Mouse (Mus musculus) midbrain, embryonic 11.5 days (tissue): ENCODE measurements at regions not wholly inside any gene's neighbourhood (a gene's known extent, or its start where the extent isn't known, plus 50 kb on each side); places are given as distances from the start of the nearest gene placed in this dataset.

Experiments
- ATAC-seq: fragments of 200-750 bp; cut with Nextera tagmentation; 2 replicates; pipeline ENCODE4 v1.8.0; 2017; ENCODE audit warnings: moderate TSS enrichment, moderate library complexity; ENCODE audit not compliant: low FRiP score
- DNase-seq: peaks from one replicate; pipeline ENCODE4 v3.0.0; 2015; ENCODE audit warnings: low spot score; ENCODE audit errors: missing footprints
- H3K27ac ChIP-seq: fragments of 300-500 bp; sonication (generic); 2 replicates; pipeline ENCODE4 v1.5.1; 2014; ENCODE audit warnings: low read depth, low read length
- H3K27me3 ChIP-seq: fragments of 300-500 bp; sonication (generic); 2 replicates; pipeline ENCODE4 v1.6.1; 2014; ENCODE audit warnings: mild to moderate bottlenecking, low read length, moderate library complexity, mixed read lengths; ENCODE audit not compliant: control insufficient read depth, insufficient read depth
- H3K36me3 ChIP-seq: fragments of 300-500 bp; sonication (generic); 2 replicates; pipeline ENCODE4 v1.6.1; 2014; ENCODE audit warnings: mild to moderate bottlenecking, low read length, moderate library complexity, mixed read lengths; ENCODE audit not compliant: control insufficient read depth, insufficient read depth
- H3K4me1 ChIP-seq: fragments of 300-500 bp; sonication (generic); 2 replicates; pipeline ENCODE4 v1.6.1; 2014; ENCODE audit warnings: low read length; ENCODE audit not compliant: control insufficient read depth, insufficient read depth
- H3K4me2 ChIP-seq: fragments of 300-500 bp; sonication (generic); 2 replicates; pipeline ENCODE4 v1.6.1; 2014; ENCODE audit warnings: mild to moderate bottlenecking, moderate library complexity
- H3K4me3 ChIP-seq: fragments of 300-500 bp; sonication (generic); 2 replicates; pipeline ENCODE4 v1.5.1; 2014; ENCODE audit warnings: low read depth, low read length
- H3K9ac ChIP-seq: fragments of 300-500 bp; sonication (generic); 2 replicates; pipeline ENCODE4 v1.6.1; 2014; ENCODE audit warnings: low read length
- H3K9me3 ChIP-seq: fragments of 300-500 bp; sonication (generic); 2 replicates; pipeline ENCODE4 v1.6.1; 2016; ENCODE audit warnings: low read length; ENCODE audit not compliant: control insufficient read depth
- WGBS: fragments of 180-500 bp; shearing (Covaris S2); extraction: QIAGEN DNeasy Blood & Tissue Kit; methylation state at CpG from one replicate; pipeline ENCODE4 v1.1.7; 2014; 5-methylcytosine and 5-hydroxymethylcytosine counted together

DNA sequence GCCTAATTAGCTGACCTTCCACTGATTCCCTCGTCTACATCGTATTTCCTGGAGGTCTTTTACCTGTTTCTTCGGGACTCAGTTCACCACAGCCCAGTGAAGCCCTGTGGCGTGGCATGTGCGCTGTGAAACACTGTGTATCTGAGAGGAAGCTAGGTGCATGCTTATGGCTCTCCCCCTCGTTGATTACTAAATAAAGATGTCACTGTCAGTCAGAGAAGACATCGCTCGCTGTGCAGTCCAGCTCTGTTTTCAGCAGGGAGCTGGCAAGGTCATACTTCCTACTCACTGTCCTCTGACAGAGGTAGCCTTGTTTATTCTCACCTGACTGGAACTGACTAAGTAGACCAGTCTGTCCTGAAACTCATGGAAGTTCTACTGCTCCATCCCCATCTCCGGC is 68.7 kb upstream of the Adrb1 start:
- H3K4me1 ChIP-seq, result peaks cover 13% of the 10 kb centered on the region
- peak overlapping the region; percentile 27; the same call in 1 of the 2 replicates for H3K4me2 ChIP-seq
- WGBS, result 52% methylated on average over 9 of the region's 9 CpGs
- H3K9ac ChIP-seq, result no peak overlapping the region; the same call in 1 of the 2 replicates
- DNase-seq, result peak; percentile 81
- H3K27me3 ChIP-seq, result no peaks in the 10 kb centered on the region
- no peaks in the 10 kb centered on the region for H3K36me3 ChIP-seq
- H3K27ac ChIP-seq, result no peak overlapping the region
- H3K4me3 ChIP-seq, result no peak overlapping the region
- peaks cover 3% of the 10 kb centered on the region; the same call in 1 of the 2 replicates for H3K9me3 ChIP-seq
- 0 out of 2 replicates have a peak, but pooled peaks have one; percentile 7 for ATAC-seq

GRCm38 (mm10) chr19:56655330-56655729 is 66.7 kb upstream of the Adrb1 start:
- Histone ChIP-seq H3K4me2 (no peak overlapping the region), H3K4me3 (no peak overlapping the region), H3K9me3 (peaks cover 3% of the 10 kb centered on the region; the same call in 1 of the 2 replicates), H3K27me3 (no peaks in the 10 kb centered on the region), H3K4me1 (peaks cover 13% of the 10 kb centered on the region), H3K9ac (no peak overlapping the region), H3K27ac (no peak overlapping the region), H3K36me3 (no peaks in the 10 kb centered on the region)
- DNase-seq, result no peak
- 86% methylated on average over 9 of the region's 9 CpGs for WGBS
- no peak for ATAC-seq

- Histone ChIP-seq H3K27ac (no peak overlapping the region), H3K9me3 (no peaks in the 10 kb centered on the region), H3K4me3 (no peak overlapping the region), H3K27me3 (no peaks in the 10 kb centered on the region), H3K4me1 (peaks cover 10% of the 10 kb centered on the region), H3K36me3 (no peaks in the 10 kb centered on the region), H3K4me2 (no peak overlapping the region), H3K9ac (no peak overlapping the region)
- 65% methylated on average over 4 of the region's 4 CpGs for WGBS
- DNase-seq (peak; percentile 82), ATAC-seq (no peak)
These were observed 61.3 kb upstream of the Adrb1 start for GRCm38 (mm10) chr19:56660566-56661199.

DNA sequence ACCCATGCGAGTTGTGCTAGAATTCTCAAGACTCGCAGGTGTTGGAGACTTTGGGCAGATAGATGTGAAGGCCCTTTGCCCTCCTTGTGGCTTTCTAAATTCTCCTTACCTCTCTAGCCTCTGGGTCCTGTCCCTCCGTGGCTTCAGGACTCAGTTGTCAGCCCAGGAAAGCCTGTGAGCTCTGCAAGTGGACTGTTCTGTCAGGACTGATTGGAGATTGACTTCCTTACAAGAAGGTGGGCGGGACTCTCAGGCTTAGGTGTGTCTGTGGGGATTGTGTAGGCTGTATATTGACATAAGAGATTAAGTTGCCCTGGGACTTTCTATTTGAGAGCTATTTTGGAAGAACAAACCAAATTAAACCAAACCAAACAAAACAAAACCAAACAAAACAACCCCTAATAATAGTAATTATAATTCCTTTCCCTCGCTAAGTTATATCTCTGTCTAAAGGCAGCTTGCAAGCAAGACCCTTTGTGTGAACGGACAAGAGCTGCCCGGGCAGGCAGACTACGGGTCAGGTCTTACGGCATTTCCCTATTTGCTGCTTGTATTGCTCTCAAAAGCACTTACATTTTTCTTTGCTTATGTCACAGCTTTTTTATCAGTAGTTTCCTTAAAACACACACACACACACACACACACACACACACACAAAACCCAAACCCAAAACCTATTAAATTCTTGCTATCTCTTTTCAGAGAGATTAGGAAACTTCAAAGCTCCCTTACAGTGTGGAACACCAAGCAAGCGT is 58.3 kb upstream of the Adrb1 start:
- H3K36me3 ChIP-seq, result no peaks in the 10 kb centered on the region
- H3K9me3 ChIP-seq, result no peaks in the 10 kb centered on the region
- ATAC-seq (no peak), DNase-seq (peak; percentile 85)
- no peak overlapping the region for H3K27ac ChIP-seq
- H3K27me3 ChIP-seq, result no peaks in the 10 kb centered on the region
- 43% methylated on average over 10 of the region's 10 CpGs for WGBS
- no peak overlapping the region for H3K4me3 ChIP-seq
- peaks cover 10% of the 10 kb centered on the region for H3K4me1 ChIP-seq
- H3K4me2 ChIP-seq, result no peak overlapping the region
- H3K9ac ChIP-seq, result no peak overlapping the region

- no peak overlapping the region for H3K27ac ChIP-seq
- no peak overlapping the region for H3K9ac ChIP-seq
- H3K9me3 ChIP-seq, result no peaks in the 10 kb centered on the region
- 61% methylated on average over 10 of the region's 10 CpGs for WGBS
- H3K27me3 ChIP-seq, result no peaks in the 10 kb centered on the region
- H3K4me1 ChIP-seq, result peaks cover 10% of the 10 kb centered on the region
- H3K36me3 ChIP-seq, result no peaks in the 10 kb centered on the region
- ATAC-seq (peak; percentile 50; the same call in 1 of the 2 replicates), DNase-seq (peak; percentile 88)
- H3K4me2 ChIP-seq, result no peak overlapping the region
- H3K4me3 ChIP-seq, result no peak overlapping the region
These were observed 57.7 kb upstream of the Adrb1 start for GRCm38 (mm10) chr19:56664307-56664775.

DNA sequence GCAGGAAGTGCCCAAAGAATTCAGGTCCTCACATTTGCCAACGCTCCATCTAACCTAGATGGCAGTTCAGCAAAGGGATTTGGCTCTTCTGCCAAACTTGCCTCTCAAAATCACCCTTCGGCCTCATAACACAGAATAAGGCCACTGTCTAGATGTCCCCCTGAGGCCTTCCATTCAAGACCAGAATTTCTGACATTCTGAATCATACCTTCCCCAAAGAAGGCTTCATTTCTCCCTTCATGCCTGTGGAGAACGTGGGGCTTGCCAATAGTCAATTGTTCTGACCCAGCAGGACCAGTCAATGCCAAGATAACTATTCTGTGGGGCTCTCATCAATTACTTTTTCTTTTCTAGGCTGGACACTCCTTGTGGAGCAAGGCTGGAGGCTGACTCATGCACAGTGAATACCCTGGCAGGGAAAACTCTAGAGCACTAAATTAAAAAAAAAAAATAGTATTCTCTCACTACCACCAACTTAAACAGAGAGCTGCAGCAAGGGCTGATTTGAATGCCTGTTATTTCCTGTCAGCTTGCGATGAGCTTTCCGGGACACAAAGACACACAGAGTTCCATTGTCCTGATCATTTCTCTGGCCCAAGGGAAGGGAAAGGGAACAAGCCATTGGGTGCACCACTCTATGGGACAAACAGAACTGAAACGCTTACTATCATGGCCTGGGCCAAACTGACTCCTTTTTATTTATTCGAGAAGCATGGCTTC is 56.9 kb upstream of the Adrb1 start:
- no peak overlapping the region for H3K4me2 ChIP-seq
- no peaks in the 10 kb centered on the region for H3K27me3 ChIP-seq
- peak; percentile 59 for DNase-seq
- H3K9me3 ChIP-seq, result no peaks in the 10 kb centered on the region
- H3K4me1 ChIP-seq, result peaks cover 10% of the 10 kb centered on the region
- no peak overlapping the region for H3K4me3 ChIP-seq
- H3K27ac ChIP-seq, result no peak overlapping the region
- no peak for ATAC-seq
- no peak overlapping the region for H3K9ac ChIP-seq
- H3K36me3 ChIP-seq, result no peaks in the 10 kb centered on the region
- 85% methylated on average over 7 of the region's 7 CpGs for WGBS

DNA sequence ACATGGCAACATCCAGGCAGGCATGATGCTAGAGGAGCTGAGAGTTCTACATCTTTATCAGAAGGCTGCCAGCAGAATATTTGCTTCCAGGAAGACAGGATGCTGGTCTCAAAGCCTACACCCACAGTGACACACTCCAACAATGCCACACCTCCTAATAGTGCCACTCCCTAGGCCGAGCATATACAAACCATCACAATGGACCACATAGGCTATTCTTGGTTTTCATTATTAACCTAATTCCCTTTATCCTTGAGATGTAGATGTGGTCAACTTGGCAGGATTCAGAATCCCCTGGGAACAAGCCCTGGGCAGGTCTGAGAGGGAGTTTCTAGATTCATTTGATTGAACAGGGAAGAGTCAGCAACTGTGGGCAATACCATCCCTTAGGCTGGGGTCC is 56.0 kb upstream of the Adrb1 start:
- Histone ChIP-seq H3K4me1 (peaks cover 10% of the 10 kb centered on the region), H3K4me2 (no peak overlapping the region), H3K9me3 (no peaks in the 10 kb centered on the region), H3K27ac (no peak overlapping the region), H3K4me3 (no peak overlapping the region), H3K36me3 (no peaks in the 10 kb centered on the region), H3K9ac (no peak overlapping the region), H3K27me3 (no peaks in the 10 kb centered on the region)
- no peak for ATAC-seq
- 81% methylated on average over 1 of the region's 1 CpGs for WGBS
- peak; percentile 41 for DNase-seq

DNA sequence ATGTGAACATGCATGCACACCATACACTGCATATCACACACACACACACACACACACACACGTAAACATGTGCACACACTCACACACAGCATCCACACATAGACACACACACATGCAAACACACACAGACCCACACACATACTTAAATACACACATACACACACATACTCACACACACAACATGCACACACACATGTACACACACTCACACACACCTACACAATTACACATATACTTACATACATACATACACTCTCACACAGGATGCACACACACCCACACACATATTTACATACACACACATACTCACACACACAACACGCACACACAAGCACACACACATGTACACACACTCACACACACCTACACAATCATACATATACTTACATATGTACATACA is 54.1 kb upstream of the Adrb1 start:
- H3K4me1 ChIP-seq, result peaks cover 10% of the 10 kb centered on the region
- H3K9me3 ChIP-seq, result no peaks in the 10 kb centered on the region
- 81% methylated on average over 2 of the region's 2 CpGs for WGBS
- H3K27ac ChIP-seq, result no peak overlapping the region
- H3K36me3 ChIP-seq, result no peaks in the 10 kb centered on the region
- no peak for ATAC-seq
- peak; percentile 75 for DNase-seq
- H3K4me2 ChIP-seq, result no peak overlapping the region
- no peak overlapping the region for H3K4me3 ChIP-seq
- H3K27me3 ChIP-seq, result no peaks in the 10 kb centered on the region
- H3K9ac ChIP-seq, result no peak overlapping the region

GRCm38 (mm10) chr19:56668991-56669390 is 53.0 kb upstream of the Adrb1 start:
- Histone ChIP-seq H3K9me3 (no peaks in the 10 kb centered on the region), H3K27ac (no peak overlapping the region), H3K36me3 (no peaks in the 10 kb centered on the region), H3K4me3 (no peak overlapping the region), H3K9ac (no peak overlapping the region), H3K4me1 (peaks cover 3% of the 10 kb centered on the region; the same call in 1 of the 2 replicates), H3K27me3 (no peaks in the 10 kb centered on the region), H3K4me2 (no peak overlapping the region)
- 79% methylated on average over 7 of the region's 7 CpGs for WGBS
- DNase-seq, result peak; percentile 31
- no peak for ATAC-seq
